Mouse (Mus musculus) heart, adult 2 months (tissue): ENCODE data around the gene Rai1. TPM values are rescaled to one million over a fixed set of nuclear protein-coding genes. Genes with fewer than 3 reads are reported as not detected.

Experiments
- DNase-seq, 2 experiments: peaks; one replicate each; pipeline ENCODE4 v3.0.0; 2021
- H3K27ac ChIP-seq: fragments of 200-600 bp; 2 replicates; pipeline ENCODE4 v1.8.1; 2022
- H3K27me3 ChIP-seq: fragments of 200-500 bp; 2 replicates; pipeline ENCODE4 v1.6.1; 2012; ENCODE audit warnings: mild to moderate bottlenecking, low read length, inconsistent platforms, mixed read lengths; ENCODE audit not compliant: control insufficient read depth, insufficient read depth
- H3K36me3 ChIP-seq: fragments of 200-500 bp; 2 replicates; pipeline ENCODE4 v1.6.1; 2012; ENCODE audit warnings: low read length, inconsistent platforms; ENCODE audit not compliant: control insufficient read depth, insufficient read depth
- H3K4me1 ChIP-seq: fragments of 200-500 bp; 2 replicates; pipeline ENCODE4 v1.6.1; 2011; ENCODE audit warnings: low read length; ENCODE audit not compliant: control insufficient read depth, insufficient read depth
- H3K4me3 ChIP-seq: fragments of 200-600 bp; 2 replicates; pipeline ENCODE4 v1.8.1; 2022
- H3K79me2 ChIP-seq: fragments of 200-500 bp; replicated peaks from 2 replicates; pipeline ENCODE4 v1.6.1; 2012; ENCODE audit warnings: mild to moderate bottlenecking, inconsistent platforms, low read length, moderate library complexity, mixed read lengths; ENCODE audit not compliant: control insufficient read depth, insufficient read depth
- H3K9ac ChIP-seq: fragments of 200-500 bp; 2 replicates; pipeline ENCODE4 v1.6.1; 2012; ENCODE audit warnings: low read depth, mild to moderate bottlenecking, control low read depth, inconsistent platforms, low read length, mixed read lengths
- CTCF ChIP-seq: fragments of 200-600 bp; IDR thresholded peaks from 2 replicates; pipeline ENCODE4 v1.8.1; 2022; ENCODE audit warnings: antibody characterized with exemption, mild to moderate bottlenecking, moderate library complexity
- EP300 ChIP-seq: fragments of 200-500 bp; IDR thresholded peaks from 2 replicates; pipeline ENCODE4 v1.6.1; 2011; ENCODE audit warnings: low read depth, low read length, control low read depth; ENCODE audit not compliant: insufficient read depth
- POLR2A ChIP-seq: fragments of 200-500 bp; IDR thresholded peaks from 2 replicates; pipeline ENCODE4 v1.6.1; 2011; ENCODE audit warnings: mild to moderate bottlenecking, low read depth, low read length, control low read depth; ENCODE audit not compliant: insufficient read depth
- WGBS: fragments of 180-500 bp; shearing (Covaris S2); methylation state at CpG from one replicate; pipeline ENCODE4 v1.1.7; 2018; 5-methylcytosine and 5-hydroxymethylcytosine counted together
- intact Hi-C: fragments of 180-260 bp; cut with DNase I; formaldehyde crosslinking; loops from one replicate; pipeline ENCODE4 v1.15.1; 2025
- polyA plus RNA-seq: library from polyadenylated mRNA; depleted of rRNA; stranded (reverse); fragments of >200 nt; gene quantifications from 2 replicates; pipeline ENCODE4 v1.2.3, GENCODE M21; 2012
- total RNA-seq, 2 experiments: library from RNA; stranded (reverse); gene quantifications; 2 replicates each; pipeline ENCODE4 v1.2.3; 2021

Rai1 gene
- total and polyA plus RNA-seq, 3 experiments, result 20.0 to 26.5 (median 21.8) TPM

DNA sequence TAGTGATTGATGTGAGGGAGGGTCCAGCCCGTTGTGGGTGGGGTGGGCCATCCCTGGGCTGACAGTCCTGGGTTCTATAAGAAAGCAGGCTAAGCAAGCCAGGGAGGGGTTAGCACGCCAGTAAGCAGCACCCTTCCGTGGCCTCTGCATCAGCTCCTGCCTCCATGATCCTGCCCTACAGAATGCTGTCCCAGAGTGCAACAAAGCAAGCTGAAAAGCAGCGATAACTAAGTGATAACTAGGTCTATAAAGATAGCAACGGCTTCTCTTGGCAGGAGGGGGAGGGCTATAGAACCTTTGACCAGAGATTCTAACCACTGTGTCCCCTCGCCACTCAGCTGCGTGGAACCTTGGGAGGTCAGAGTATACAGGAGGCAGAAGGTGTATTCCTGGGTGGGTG is 112.7 kb downstream of the Rai1 start:
- Histone ChIP-seq H3K4me3 (no peak overlapping the region), H3K4me1 (peaks cover 7% of the 10 kb centered on the region), H3K9ac (no peak overlapping the region), H3K79me2 (peaks cover 7% of the 10 kb centered on the region), H3K36me3 (no peaks in the 10 kb centered on the region), H3K27ac (no peak overlapping the region), H3K27me3 (no peaks in the 10 kb centered on the region)
- no peak for TF ChIP-seq CTCF
- DNase-seq, result no peak
- 78% methylated on average over 7 of the region's 7 CpGs for WGBS
- intact Hi-C loops, result no loop called here

DNA sequence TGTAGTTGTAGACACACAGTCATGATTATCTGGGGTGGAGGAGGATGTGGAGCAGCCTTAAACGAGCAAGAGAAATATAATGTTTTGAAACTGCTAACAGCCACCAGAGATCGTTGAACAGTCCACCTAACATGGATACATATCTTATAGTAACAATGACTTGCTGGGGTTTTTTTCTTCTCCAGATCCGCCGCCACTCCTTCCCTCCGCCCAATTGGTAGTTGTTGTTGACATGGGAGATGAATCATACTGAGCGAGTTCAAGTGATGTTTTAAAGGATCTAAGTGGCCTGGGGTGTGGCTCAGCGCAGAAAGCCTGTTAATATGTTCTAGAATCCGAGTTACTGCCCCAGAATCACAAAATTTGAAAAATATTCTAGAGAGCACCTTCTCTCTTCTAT is 114.8 kb downstream of the Rai1 start:
- Histone ChIP-seq H3K4me1 (peaks cover 7% of the 10 kb centered on the region), H3K27ac (peak overlapping the region; percentile 98), H3K36me3 (no peaks in the 10 kb centered on the region), H3K79me2 (peaks cover 7% of the 10 kb centered on the region), H3K9ac (peak overlapping the region; percentile 95), H3K27me3 (no peaks in the 10 kb centered on the region), H3K4me3 (peak overlapping the region; percentile 74)
- intact Hi-C loops, result no loop called here
- DNase-seq, result no peak
- TF ChIP-seq POLR2A, result no peak
- 18% methylated on average over 8 of the region's 8 CpGs for WGBS

DNA sequence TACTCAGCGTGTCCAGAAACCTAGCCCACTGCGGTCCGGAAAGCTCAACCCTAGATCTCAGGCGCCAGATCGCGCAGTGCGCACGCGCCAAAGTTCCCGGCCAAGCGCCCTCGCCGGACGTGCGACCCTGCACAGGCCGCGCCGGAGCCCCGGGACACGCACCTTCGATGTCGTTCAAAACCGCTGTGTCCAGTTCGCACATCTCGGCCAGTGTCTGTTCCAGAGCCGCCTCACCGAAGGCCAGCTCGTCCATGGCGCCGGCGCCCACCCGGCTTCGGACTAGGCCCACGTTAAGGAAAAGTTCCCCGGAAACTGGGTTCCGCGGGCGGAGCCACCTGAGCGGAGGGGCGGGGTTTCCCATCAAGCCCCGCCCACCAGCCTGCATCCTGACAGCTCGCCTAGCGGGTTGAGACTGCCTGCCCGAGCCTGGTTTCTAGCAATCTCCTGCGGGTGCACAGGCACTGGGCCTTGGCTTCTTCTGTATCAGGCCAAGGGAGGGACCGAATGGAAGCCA is 115.5 kb downstream of the Rai1 start:
- Histone ChIP-seq H3K79me2 (peaks cover 5% of the 10 kb centered on the region), H3K4me3 (peak overlapping the region; percentile 74), H3K4me1 (peaks cover 7% of the 10 kb centered on the region), H3K9ac (peak overlapping the region; percentile 95), H3K27ac (peak overlapping the region; percentile 98), H3K27me3 (no peaks in the 10 kb centered on the region), H3K36me3 (no peaks in the 10 kb centered on the region)
- TF ChIP-seq CTCF (no peak), EP300 (peak; percentile 7; the same call in 1 of the 2 replicates), POLR2A (peak; percentile 71)
- peak; percentile 95 for DNase-seq
- WGBS, result under 1% methylated on average over 46 of the region's 46 CpGs
- intact Hi-C loops, result no loop called here

GRCm38 (mm10) chr11:60221425-60221824 is 116.6 kb downstream of the Rai1 start:
- H3K4me1 ChIP-seq, result peaks cover 7% of the 10 kb centered on the region

GRCm38 (mm10) chr11:60222085-60222468 is 117.3 kb downstream of the Rai1 start:
- no peak overlapping the region; the same call in 1 of the 2 replicates for H3K27ac ChIP-seq
- intact Hi-C loops, result no loop called here
- H3K27me3 ChIP-seq, result no peaks in the 10 kb centered on the region
- H3K4me3 ChIP-seq, result no peak overlapping the region; the same call in 1 of the 2 replicates
- peaks cover 3% of the 10 kb centered on the region; the same call in 1 of the 2 replicates for H3K4me1 ChIP-seq
- WGBS, result 72% methylated on average over 3 of the region's 3 CpGs
- no peak for TF ChIP-seq POLR2A
- TF ChIP-seq CTCF, result no peak
- no peak for TF ChIP-seq EP300
- peaks cover 5% of the 10 kb centered on the region for H3K79me2 ChIP-seq
- no peaks in the 10 kb centered on the region for H3K36me3 ChIP-seq
- no peak overlapping the region for H3K9ac ChIP-seq
- no peak for DNase-seq

More at GRCm38 (mm10) chr11:60221425-60221824, 116.6 kb downstream of the Rai1 start:
- 93% methylated on average over 6 of the region's 6 CpGs for WGBS
- Histone ChIP-seq H3K27ac (no peak overlapping the region), H3K9ac (no peak overlapping the region), H3K4me3 (no peak overlapping the region), H3K79me2 (peaks cover 5% of the 10 kb centered on the region), H3K27me3 (no peaks in the 10 kb centered on the region), H3K36me3 (no peaks in the 10 kb centered on the region)
- TF ChIP-seq CTCF (no peak), EP300 (no peak), POLR2A (no peak)
- intact Hi-C loops, result no loop called here
- DNase-seq, result no peak

DNA sequence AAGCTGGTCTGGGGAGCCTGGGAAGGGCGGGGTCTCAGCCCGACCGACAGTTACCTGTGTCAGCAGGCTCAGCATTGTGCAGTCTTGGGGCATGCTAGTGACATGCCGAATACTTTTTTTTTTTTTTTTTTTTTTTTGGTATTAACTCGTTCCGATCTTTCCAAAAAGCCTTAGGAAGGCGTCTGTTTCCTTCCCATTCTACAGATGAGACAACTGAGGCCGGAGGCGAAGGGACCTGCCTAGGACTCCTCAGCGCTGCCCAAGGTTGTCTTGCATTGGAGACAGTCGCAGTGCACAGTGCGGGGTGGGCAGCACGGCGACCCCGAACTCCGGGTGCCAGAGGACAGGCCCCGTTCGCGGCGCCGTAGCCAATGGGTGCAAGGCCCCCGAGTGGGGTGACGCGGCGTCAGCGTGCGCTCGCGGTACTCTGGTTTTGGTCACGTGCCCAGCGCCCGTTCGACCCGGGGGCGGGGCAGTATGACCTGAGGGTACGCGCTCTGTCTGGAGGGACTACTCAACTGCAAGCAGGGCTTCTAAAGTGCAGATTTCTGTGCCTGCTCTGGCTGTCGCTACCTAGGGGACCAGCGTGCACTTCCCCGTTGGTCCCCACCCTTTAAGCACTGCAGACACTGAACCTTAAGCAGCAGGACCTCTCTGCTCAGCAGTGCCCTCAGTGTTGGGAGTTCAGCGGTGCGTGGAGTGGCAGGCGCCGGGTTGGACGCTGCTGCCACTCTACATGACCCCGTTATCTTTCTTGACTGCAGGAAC is 117.8 kb downstream of the Rai1 start, which contains the start of gene Srebf1:
Gene Srebf1, minus strand, starts transcription at position 113 of the 768 bp plus-strand sequence.
- Histone ChIP-seq H3K4me1 (peaks cover 3% of the 10 kb centered on the region; the same call in 1 of the 2 replicates), H3K27ac (peak within 1 kb of the TSS; percentile 81), H3K4me3 (peak within 1 kb of the TSS; percentile 52), H3K79me2 (peaks cover 5% of the 10 kb centered on the region), H3K9ac (peak within 1 kb of the TSS; percentile 66), H3K36me3 (no peaks in the 10 kb centered on the region), H3K27me3 (no peaks in the 10 kb centered on the region)
- TF ChIP-seq EP300 (no peak), CTCF (peak; percentile 58), POLR2A (peak; percentile 65; the same call in 1 of the 2 replicates)
- 5% methylated on average over 46 of the region's 46 CpGs for WGBS
- peak; percentile 86 to 88 for DNase-seq
- intact Hi-C loops, result no loop called here
